ENCODE assay signal across 8 mouse cellular contexts in the genomic region with DNA sequence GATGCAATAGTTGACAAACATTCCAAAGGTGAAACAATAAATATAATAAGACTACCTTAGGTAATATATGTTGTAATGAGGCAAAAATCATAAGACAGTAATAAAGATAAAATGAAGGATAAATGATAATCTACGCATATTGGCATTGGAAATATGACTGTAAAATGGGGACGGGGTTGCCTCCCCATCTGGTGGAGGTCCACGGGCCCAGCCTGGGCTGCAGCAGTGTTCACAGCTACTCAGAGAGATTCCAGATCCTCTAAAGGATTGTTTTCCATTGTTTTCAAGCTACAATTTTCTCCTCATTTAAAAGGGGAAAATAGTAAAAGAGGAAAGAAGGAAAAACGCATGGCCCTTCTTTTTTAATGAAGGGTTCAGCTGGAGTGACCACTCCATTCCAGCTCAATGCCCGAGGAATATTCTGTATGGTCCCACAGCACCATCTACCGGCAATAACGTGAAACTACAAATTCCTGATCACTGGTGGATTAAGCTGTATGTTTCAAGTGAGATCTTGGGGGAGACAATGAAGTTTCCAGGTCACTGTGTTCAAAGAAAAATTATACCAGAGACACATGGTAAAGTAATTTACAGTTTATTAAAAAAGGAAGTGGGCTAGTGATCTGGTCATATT. TPM values are rescaled to one million over a fixed set of nuclear protein-coding genes. Genes with fewer than 3 reads are reported as not detected.
A peak's percentile ranks its signal among the peaks of the same experiment; 100 is the strongest.
DNase-seq lines count a peak whose midpoint lies in the region; ATAC-seq and TF ChIP-seq lines count a peak whose summit lies in the region.

No protein-coding gene starts in this region.

- no peak overlapping the region for H3K4me2 ChIP-seq in neural tube, embryonic 15.5 days

- H3K9me3 ChIP-seq in neural tube, embryonic 15.5 days (replicated peaks), result no peaks in the 10 kb centered on the region

- H3K36me3 ChIP-seq in neural tube, embryonic 15.5 days, result no peaks in the 10 kb centered on the region
- H3K36me3 ChIP-seq in small intestine, adult 2 months (ENCODE audit: control insufficient read depth, insufficient read depth, low read length), result no peaks in the 10 kb centered on the region

- no peak overlapping the region for H3K4me3 ChIP-seq in neural tube, embryonic 15.5 days (replicated peaks)
- H3K4me3 ChIP-seq in layer of hippocampus, adult 2 months, result no peak overlapping the region
- no peak overlapping the region for H3K4me3 ChIP-seq in small intestine, adult 2 months (ENCODE audit: low read depth, low read length)

- H3K27ac ChIP-seq in neural tube, embryonic 15.5 days (replicated peaks), result no peak overlapping the region
- no peak overlapping the region for H3K27ac ChIP-seq in layer of hippocampus, adult 2 months
- H3K27ac ChIP-seq in small intestine, adult 2 months (ENCODE audit: insufficient read depth, low read depth, low read length), result no peak overlapping the region

- DNase-seq in neural tube, embryonic 10.5 days (ENCODE audit: extremely low spot score, low spot score), result peak; percentile 44
- peak; percentile 34 to 59 for DNase-seq in adrenal gland, adult 18-20 months (ENCODE audit: low spot score in 2 of 2)
- peak; percentile 90 for DNase-seq in embryo, embryonic 10.5 days (ENCODE audit: low spot score)
- DNase-seq in heart, postnatal 4 days, result peak; percentile 70
- DNase-seq in layer of hippocampus, adult 2 months (ENCODE audit: low spot score in 2 of 2), result peak; percentile 55 to 74
- peak; percentile 57 for DNase-seq in lung, postnatal 25 days (ENCODE audit: low spot score)

- ATAC-seq in neural tube, embryonic 15.5 days (ENCODE audit: low FRiP score), result no peak; the same call in 1 of the 2 replicates

- TF ChIP-seq CTCF in layer of hippocampus, adult 2 months (conservative IDR thresholded peaks at IDR 0.05), result peak; percentile 93
- TF ChIP-seq CTCF in small intestine, adult 2 months (IDR thresholded peaks at IDR 0.05; ENCODE audit: extremely low read depth, insufficient read length, insufficient replicate concordance, low read depth, low read length), result peak; percentile 31; the same call in 1 of the 2 replicates

- H3K27me3 ChIP-seq in neural tube, embryonic 15.5 days (replicated peaks), result no peaks in the 10 kb centered on the region
- H3K27me3 ChIP-seq in small intestine, adult 2 months (ENCODE audit: control insufficient read depth, insufficient read depth, low read length), result no peaks in the 10 kb centered on the region

- no peak for TF ChIP-seq POLR2A in small intestine, adult 2 months (IDR thresholded peaks at IDR 0.05; ENCODE audit: low read depth, low read length)

- no peaks in the 10 kb centered on the region for H3K4me1 ChIP-seq in neural tube, embryonic 15.5 days
- H3K4me1 ChIP-seq in small intestine, adult 2 months (ENCODE audit: control insufficient read depth, insufficient read depth, insufficient read length, low read length), result no peaks in the 10 kb centered on the region

- 34% methylated on average over 7 of the region's 7 CpGs for WGBS in neural tube, embryonic 15.5 days
- 34% methylated on average over 7 of the region's 7 CpGs for WGBS in small intestine, adult 2 months

- H3K9ac ChIP-seq in neural tube, embryonic 15.5 days (replicated peaks), result no peak overlapping the region

RNA-seq across cellular contexts. Expression of a gene that starts 50.8 kb away (rescaled TPM):
- polyA plus RNA-seq in neural tube, embryonic 15.5 days (2015; fragmentation: Nextera tagmentation; extraction: Ambion mirVana), result not detected in 2 replicates
- not detected for total RNA-seq in adrenal gland, adult 18-20 months (2021)
- total RNA-seq in heart, postnatal 4 days (2021), result not detected
- total RNA-seq in layer of hippocampus, adult 2 months (2021), result not detected
- polyA plus RNA-seq in small intestine, adult 2 months (2012; rRNA removed), result 0.28 TPM in 1 of 2 replicates, not detected in the other
